Mouse (Mus musculus): ENCODE data around the gene Lrrc58. TPM values are rescaled to one million over a fixed set of nuclear protein-coding genes. Genes with fewer than 3 reads are reported as not detected.

Lrrc58 gene
- polyA plus RNA-seq, 1 experiment from 2014 or later = 49.8 TPM

GRCm38 (mm10) chr16:37929626-37930025, 61.4 kb downstream of the Lrrc58 start:
- H3K4me3 ChIP-seq (ENCODE audit: low read depth, low read length) = no peak overlapping the region
- no peaks in the 10 kb centered on the region for H3K27me3 ChIP-seq (ENCODE audit: control insufficient read depth, insufficient read depth, low read length)
- no peak overlapping the region for H3K4me2 ChIP-seq
- no peak overlapping the region for H3K9ac ChIP-seq (ENCODE audit: low read length)
- no peak for DNase-seq (ENCODE audit: low spot score, missing footprints)
- H3K36me3 ChIP-seq (ENCODE audit: control insufficient read depth, insufficient read depth, low read length) = no peaks in the 10 kb centered on the region
- 90% methylated on average over 2 of the region's 2 CpGs for WGBS
- no peak overlapping the region for H3K27ac ChIP-seq (ENCODE audit: low read depth, low read length)
- H3K9me3 ChIP-seq (ENCODE audit: control insufficient read depth, low read length) = no peaks in the 10 kb centered on the region; the same call in 1 of the 2 replicates
- no peak for ATAC-seq (ENCODE audit: low FRiP score)
- H3K4me1 ChIP-seq (ENCODE audit: control insufficient read depth, insufficient read depth, low read length) = peaks cover 16% of the 10 kb centered on the region

GRCm38 (mm10) chr16:37934932-37935331, 66.7 kb downstream of the Lrrc58 start:
- WGBS = 88% methylated on average over 2 of the region's 2 CpGs
- H3K27ac ChIP-seq (ENCODE audit: low read depth, low read length) = no peak overlapping the region
- no peak overlapping the region for H3K4me3 ChIP-seq (ENCODE audit: low read depth, low read length)
- no peak for ATAC-seq (ENCODE audit: low FRiP score)
- H3K4me1 ChIP-seq (ENCODE audit: control insufficient read depth, insufficient read depth, low read length) = no peaks in the 10 kb centered on the region
- DNase-seq (ENCODE audit: low spot score, missing footprints) = peak; percentile 10
- no peak overlapping the region for H3K9ac ChIP-seq (ENCODE audit: low read length)
- H3K9me3 ChIP-seq (ENCODE audit: control insufficient read depth, low read length) = no peaks in the 10 kb centered on the region; the same call in 1 of the 2 replicates
- H3K27me3 ChIP-seq (ENCODE audit: control insufficient read depth, insufficient read depth, low read length) = no peaks in the 10 kb centered on the region
- H3K36me3 ChIP-seq (ENCODE audit: control insufficient read depth, insufficient read depth, low read length) = no peaks in the 10 kb centered on the region
- H3K4me2 ChIP-seq = no peak overlapping the region

- H3K27me3 ChIP-seq (ENCODE audit: control insufficient read depth, insufficient read depth, low read length) = no peaks in the 10 kb centered on the region
- DNase-seq (ENCODE audit: low spot score, missing footprints) (peak; percentile 78), ATAC-seq (ENCODE audit: low FRiP score) (no peak)
- no peak overlapping the region for H3K4me2 ChIP-seq
- no peak overlapping the region for H3K4me3 ChIP-seq (ENCODE audit: low read depth, low read length)
- H3K9ac ChIP-seq (ENCODE audit: low read length) = no peak overlapping the region
- H3K36me3 ChIP-seq (ENCODE audit: control insufficient read depth, insufficient read depth, low read length) = no peaks in the 10 kb centered on the region
- no peaks in the 10 kb centered on the region for H3K4me1 ChIP-seq (ENCODE audit: control insufficient read depth, insufficient read depth, low read length)
- no peak overlapping the region for H3K27ac ChIP-seq (ENCODE audit: low read depth, low read length)
- 81% methylated on average over 8 of the region's 8 CpGs for WGBS
- no peaks in the 10 kb centered on the region for H3K9me3 ChIP-seq (ENCODE audit: control insufficient read depth, low read length)
Observed at GRCm38 (mm10) chr16:37937276-37937675, 69.1 kb downstream of the Lrrc58 start.

Other genes with a start within 250 kb of the Lrrc58 start
- 65.1 and 66.0 TPM in 2 replicates for gene Ndufb4, start 213.9 kb upstream of the Lrrc58 start, polyA plus RNA-seq (2014; fragmentation: Nextera tagmentation; extraction: Ambion mirVana)
- 199 and 211 TPM in 2 replicates for gene Fstl1, start 91.5 kb upstream of the Lrrc58 start, polyA plus RNA-seq (2014; fragmentation: Nextera tagmentation; extraction: Ambion mirVana)
- gene Gm36028, start 7.2 kb upstream of the Lrrc58 start, polyA plus RNA-seq (2014; fragmentation: Nextera tagmentation; extraction: Ambion mirVana) = 0.12 and 0.15 TPM in 2 replicates
- 3.4 and 4.2 TPM in 2 replicates for gene Gpr156, start 48.1 kb downstream of the Lrrc58 start, polyA plus RNA-seq (2014; fragmentation: Nextera tagmentation; extraction: Ambion mirVana)
- gene Gsk3b, start 220.6 kb downstream of the Lrrc58 start, polyA plus RNA-seq (2014; fragmentation: Nextera tagmentation; extraction: Ambion mirVana) = 120 and 121 TPM in 2 replicates

Data from midbrain, embryonic 11.5 days (tissue).